Mouse (Mus musculus): ENCODE data around the gene Hba-a2.
A peak's percentile ranks its signal among the peaks of the same experiment; 100 is the strongest.
"Not testable (repeated sequence)": the region's sequence is repeated elsewhere in the genome, so short reads cannot be mapped to it uniquely, and the experiment has no call there.

Hba-a2 gene

GRCm38 (mm10) chr11:32296203-32296602 is at the start of gene Hba-a2:
Gene Hba-a2 (plus strand): TSS chr11:32296489.
- DNase-seq (ENCODE audit: low spot score), result not testable (repeated sequence)

- no peak for DNase-seq (ENCODE audit: low spot score)
Observed at GRCm38 (mm10) chr11:32247068-32247467, 49.2 kb upstream of the Hba-a2 start.

- DNase-seq (ENCODE audit: low spot score), result no peak
Observed at GRCm38 (mm10) chr11:32248350-32248749, 47.9 kb upstream of the Hba-a2 start.

- DNase-seq (ENCODE audit: low spot score), result no peak
Observed at GRCm38 (mm10) chr11:32250880-32251763, 45.2 kb upstream of the Hba-a2 start.

- DNase-seq (ENCODE audit: low spot score), result no peak
Observed at GRCm38 (mm10) chr11:32253121-32253520, 43.2 kb upstream of the Hba-a2 start.

- no peak for DNase-seq (ENCODE audit: low spot score)
Observed at GRCm38 (mm10) chr11:32256146-32256545, 40.1 kb upstream of the Hba-a2 start.

GRCm38 (mm10) chr11:32256566-32256965 is 39.7 kb upstream of the Hba-a2 start:
- no peak for DNase-seq (ENCODE audit: low spot score)

GRCm38 (mm10) chr11:32262674-32263415 is 33.4 kb upstream of the Hba-a2 start:
- no peak for DNase-seq (ENCODE audit: low spot score)

- DNase-seq (ENCODE audit: low spot score), result no peak
Observed at GRCm38 (mm10) chr11:32265117-32265738, 31.1 kb upstream of the Hba-a2 start.

GRCm38 (mm10) chr11:32266194-32266593 is 30.1 kb upstream of the Hba-a2 start:
- DNase-seq (ENCODE audit: low spot score), result no peak

GRCm38 (mm10) chr11:32266776-32267175 is 29.5 kb upstream of the Hba-a2 start:
- DNase-seq (ENCODE audit: low spot score), result no peak

GRCm38 (mm10) chr11:32267188-32267884 is 29.0 kb upstream of the Hba-a2 start, which contains the start of gene Nprl3:
Gene Nprl3 (minus strand): TSS chr11:32267707.
- peak; percentile 96 for DNase-seq (ENCODE audit: low spot score)

- no peak for DNase-seq (ENCODE audit: low spot score)
Observed at GRCm38 (mm10) chr11:32267964-32268363, 28.3 kb upstream of the Hba-a2 start.

GRCm38 (mm10) chr11:32268952-32269351 is 27.3 kb upstream of the Hba-a2 start:
- no peak for DNase-seq (ENCODE audit: low spot score)

GRCm38 (mm10) chr11:32271178-32271577 is 25.1 kb upstream of the Hba-a2 start:
- peak; percentile 26 for DNase-seq (ENCODE audit: low spot score)

GRCm38 (mm10) chr11:32276347-32276746 is 19.9 kb upstream of the Hba-a2 start, which contains the start of gene Hba-x:
Gene Hba-x (plus strand): TSS chr11:32276400.
- DNase-seq (ENCODE audit: low spot score), result no peak

- no peak for DNase-seq (ENCODE audit: low spot score)
Observed at GRCm38 (mm10) chr11:32277736-32278457, 18.4 kb upstream of the Hba-a2 start.

- DNase-seq (ENCODE audit: low spot score), result no peak
Observed at GRCm38 (mm10) chr11:32278458-32278957, 17.8 kb upstream of the Hba-a2 start.

- no peak for DNase-seq (ENCODE audit: low spot score)
Observed at GRCm38 (mm10) chr11:32280646-32281045, 15.6 kb upstream of the Hba-a2 start.

GRCm38 (mm10) chr11:32281416-32282144 is 14.7 kb upstream of the Hba-a2 start:
- DNase-seq (ENCODE audit: low spot score), result no peak
